Mouse (Mus musculus) lung, embryonic 14.5 days (tissue): ENCODE data around the gene Coa4. TPM values are rescaled to one million over a fixed set of nuclear protein-coding genes. Genes with fewer than 3 reads are reported as not detected.

ENCODE experiments used
- ATAC-seq: fragments of 200-750 bp; cut with Nextera tagmentation; 2 replicates; pipeline ENCODE4 v1.8.0; 2017; ENCODE audit warnings: mild to moderate bottlenecking, moderate TSS enrichment, moderate library complexity; ENCODE audit not compliant: insufficient read depth
- DNase-seq: peaks from one replicate; pipeline ENCODE4 v3.0.0-alpha.2; 2015
- H3K27ac ChIP-seq: fragments of 300-500 bp; sonication (generic); 2 replicates; pipeline ENCODE4 v1.5.1; 2014; ENCODE audit warnings: low read depth, mild to moderate bottlenecking, moderate library complexity
- H3K27me3 ChIP-seq: fragments of 300-500 bp; sonication (generic); 2 replicates; pipeline ENCODE4 v1.6.1; 2014; ENCODE audit warnings: low read length, control low read depth; ENCODE audit not compliant: insufficient read depth
- H3K36me3 ChIP-seq: fragments of 300-500 bp; sonication (generic); 2 replicates; pipeline ENCODE4 v1.6.1; 2014; ENCODE audit warnings: control low read depth; ENCODE audit not compliant: insufficient read depth
- H3K4me1 ChIP-seq: fragments of 300-500 bp; sonication (generic); 2 replicates; pipeline ENCODE4 v1.6.1; 2014; ENCODE audit warnings: antibody characterized with exemption, control low read depth; ENCODE audit not compliant: insufficient read depth
- H3K4me2 ChIP-seq: fragments of 300-500 bp; sonication (generic); 2 replicates; pipeline ENCODE4 v1.6.1; 2014; ENCODE audit warnings: mild to moderate bottlenecking
- H3K4me3 ChIP-seq: fragments of 300-500 bp; sonication (generic); 2 replicates; pipeline ENCODE4 v1.5.1; 2014; ENCODE audit warnings: low read depth, low read length
- H3K9ac ChIP-seq: fragments of 300-500 bp; sonication (generic); 2 replicates; pipeline ENCODE4 v1.6.1; 2014
- H3K9me3 ChIP-seq: fragments of 300-500 bp; sonication (generic); 2 replicates; pipeline ENCODE4 v1.6.1; 2016; ENCODE audit warnings: low read depth, low read length, control low read depth
- CTCF ChIP-seq: IDR thresholded peaks from 2 replicates; pipeline ENCODE4 v1.5.1; 2016; ENCODE audit warnings: antibody characterized with exemption, low read depth
- WGBS: fragments of 180-500 bp; shearing (Covaris S2); extraction: QIAGEN DNeasy Blood & Tissue Kit; methylation state at CpG from one replicate; pipeline ENCODE4 v1.1.7; 2014; 5-methylcytosine and 5-hydroxymethylcytosine counted together
- polyA plus RNA-seq: library from polyadenylated mRNA; unstranded; fragments of >200 nt; fragmentation: Nextera tagmentation; extraction: Ambion mirVana; gene quantifications from 2 replicates; pipeline ENCODE4 v1.2.1, GENCODE M21; 2014

The Coa4 gene
- polyA plus RNA-seq, 1 experiment from 2014 or later: 18.2 TPM

- no peaks in the 10 kb centered on the region for H3K9me3 ChIP-seq
- H3K27me3 ChIP-seq: no peaks in the 10 kb centered on the region
- peaks cover 33% of the 10 kb centered on the region for H3K36me3 ChIP-seq
- 81% methylated on average over 7 of the region's 7 CpGs for WGBS
- peaks cover 17% of the 10 kb centered on the region for H3K4me1 ChIP-seq
- peak overlapping the region; percentile 57 for H3K9ac ChIP-seq
- H3K4me2 ChIP-seq: peak overlapping the region; percentile 93
- ATAC-seq: no peak
- no peak for TF ChIP-seq CTCF
- no peak for DNase-seq
- peak overlapping the region; percentile 52 for H3K4me3 ChIP-seq
- peak overlapping the region; percentile 73; the same call in 1 of the 2 replicates for H3K27ac ChIP-seq
These were observed 42.4 kb upstream of the Coa4 start for GRCm38 (mm10) chr7:100494415-100494831.

- Histone ChIP-seq H3K27me3 (no peaks in the 10 kb centered on the region), H3K4me1 (peaks cover 17% of the 10 kb centered on the region), H3K27ac (peak overlapping the region; percentile 60), H3K36me3 (peaks cover 40% of the 10 kb centered on the region), H3K4me2 (peak overlapping the region; percentile 93), H3K9ac (peak overlapping the region; percentile 18; the same call in 1 of the 2 replicates), H3K4me3 (peak overlapping the region; percentile 52), H3K9me3 (no peaks in the 10 kb centered on the region)
- no peak for TF ChIP-seq CTCF
- no peak for ATAC-seq
- 44% methylated on average over 8 of the region's 8 CpGs for WGBS
- DNase-seq: no peak
These were observed 41.8 kb upstream of the Coa4 start for GRCm38 (mm10) chr7:100495042-100495441.

- Histone ChIP-seq H3K9me3 (no peaks in the 10 kb centered on the region), H3K4me3 (peak overlapping the region; percentile 52), H3K27ac (peak overlapping the region; percentile 60), H3K27me3 (no peaks in the 10 kb centered on the region), H3K4me2 (peak overlapping the region; percentile 93), H3K9ac (no peak overlapping the region), H3K4me1 (peaks cover 17% of the 10 kb centered on the region), H3K36me3 (peaks cover 40% of the 10 kb centered on the region)
- WGBS: 31% methylated on average over 11 of the region's 11 CpGs
- TF ChIP-seq CTCF: no peak
- ATAC-seq (peak; percentile 45), DNase-seq (peak; percentile 68)
These were observed 41.2 kb upstream of the Coa4 start for GRCm38 (mm10) chr7:100495581-100496251.

GRCm38 (mm10) chr7:100496371-100496770, 40.5 kb upstream of the Coa4 start:
- H3K4me1 ChIP-seq: peaks cover 17% of the 10 kb centered on the region
- TF ChIP-seq CTCF: no peak
- peak overlapping the region; percentile 93 for H3K4me2 ChIP-seq
- H3K36me3 ChIP-seq: peaks cover 40% of the 10 kb centered on the region
- H3K4me3 ChIP-seq: 0 out of 2 replicates have a peak overlapping the region, but pooled peaks have one; percentile 52
- H3K27me3 ChIP-seq: no peaks in the 10 kb centered on the region
- H3K9ac ChIP-seq: no peak overlapping the region
- DNase-seq (no peak), ATAC-seq (no peak)
- peak overlapping the region; percentile 60; the same call in 1 of the 2 replicates for H3K27ac ChIP-seq
- 66% methylated on average over 6 of the region's 6 CpGs for WGBS
- no peaks in the 10 kb centered on the region for H3K9me3 ChIP-seq

GRCm38 (mm10) chr7:100496791-100497190, 40.1 kb upstream of the Coa4 start:
- TF ChIP-seq CTCF: no peak
- H3K9ac ChIP-seq: no peak overlapping the region
- peaks cover 40% of the 10 kb centered on the region for H3K36me3 ChIP-seq
- no peaks in the 10 kb centered on the region for H3K27me3 ChIP-seq
- DNase-seq: no peak
- no peaks in the 10 kb centered on the region for H3K9me3 ChIP-seq
- no peak overlapping the region for H3K4me2 ChIP-seq
- H3K27ac ChIP-seq: no peak overlapping the region
- no peak overlapping the region for H3K4me3 ChIP-seq
- WGBS: 98% methylated on average over 9 of the region's 9 CpGs
- ATAC-seq: no peak
- peaks cover 17% of the 10 kb centered on the region for H3K4me1 ChIP-seq

GRCm38 (mm10) chr7:100497402-100497801, 39.5 kb upstream of the Coa4 start:
- Histone ChIP-seq H3K4me3 (no peak overlapping the region), H3K9me3 (no peaks in the 10 kb centered on the region), H3K36me3 (peaks cover 40% of the 10 kb centered on the region), H3K4me1 (peaks cover 17% of the 10 kb centered on the region), H3K27me3 (no peaks in the 10 kb centered on the region), H3K4me2 (no peak overlapping the region), H3K9ac (no peak overlapping the region), H3K27ac (no peak overlapping the region)
- 82% methylated on average over 4 of the region's 4 CpGs for WGBS
- TF ChIP-seq CTCF: no peak
- ATAC-seq: no peak
- no peak for DNase-seq

- H3K36me3 ChIP-seq: peaks cover 40% of the 10 kb centered on the region
- no peaks in the 10 kb centered on the region for H3K27me3 ChIP-seq
- H3K4me1 ChIP-seq: peaks cover 17% of the 10 kb centered on the region; the same call in 1 of the 2 replicates
- WGBS: 91% methylated on average over 13 of the region's 13 CpGs
- no peak overlapping the region for H3K9ac ChIP-seq
- no peaks in the 10 kb centered on the region for H3K9me3 ChIP-seq
- no peak overlapping the region for H3K4me3 ChIP-seq
- DNase-seq (no peak), ATAC-seq (no peak)
- no peak overlapping the region for H3K4me2 ChIP-seq
- no peak overlapping the region for H3K27ac ChIP-seq
- TF ChIP-seq CTCF: no peak
These were observed 38.9 kb upstream of the Coa4 start for GRCm38 (mm10) chr7:100497982-100498381.
